Mouse (Mus musculus): ENCODE results near the gene Arl16. TPM values are rescaled to one million over a fixed set of nuclear protein-coding genes. Genes with fewer than 3 reads are reported as not detected.

Gene Arl16
- total and polyA plus RNA-seq, 3 experiments = 20.0 to 20.8 TPM; not detected in 1

- Histone ChIP-seq H3K4me3 (ENCODE audit: control insufficient read depth in 1 of 2, insufficient read depth in 1 of 2, low read depth in 2 of 2, low read length in 2 of 2) (no peak overlapping the region), H3K79me2 (ENCODE audit: control insufficient read depth, insufficient read depth, low read length, poor library complexity) (peaks cover 19% of the 10 kb centered on the region), H3K9me3 (replicated peaks; ENCODE audit: insufficient read depth, low read length) (no peaks in the 10 kb centered on the region), H3K27ac (ENCODE audit: control insufficient read depth, low read depth, low read length) (no peak overlapping the region), H3K36me3 (ENCODE audit: control insufficient read depth in 1 of 2, insufficient read depth in 2 of 2, low read length in 2 of 2) (peaks cover 0 to 11% of the 10 kb centered on the region in 2 experiments; a peak in 2 of 4 replicates), H3K27me3 (ENCODE audit: control insufficient read depth in 1 of 2, insufficient read depth in 2 of 2, low read length in 2 of 2) (no peaks in the 10 kb centered on the region), H3K9ac (ENCODE audit: control insufficient read depth, low read depth, low read length, poor library complexity, severe bottlenecking) (no peak overlapping the region), H3K4me1 (ENCODE audit: control insufficient read depth in 1 of 2, insufficient read depth in 2 of 2, low read length in 2 of 2) (peaks cover 0 to 20% of the 10 kb centered on the region in 2 experiments; a peak in 2 of 4 replicates)
- no peak for DNase-seq (ENCODE audit: low read depth, low spot score)
- TF ChIP-seq TBP (IDR thresholded peaks at IDR 0.05; ENCODE audit: low read depth, low read length) (no peak), POLR2AphosphoS5 (IDR thresholded peaks at IDR 0.05; ENCODE audit: borderline replicate concordance, low read depth, low read length) (no peak), CHD1 (IDR thresholded peaks at IDR 0.05; ENCODE audit: low read depth, low read length) (no peak), MAX (IDR thresholded peaks at IDR 0.05; ENCODE audit: low read length) (no peak), ZC3H11A (IDR thresholded peaks at IDR 0.05; ENCODE audit: low read depth, low read length) (no peak)
These were observed 26.5 kb upstream of the Arl16 start for GRCm38 (mm10) chr11:120493911-120494310.

- Histone ChIP-seq H3K4me3 (ENCODE audit: control insufficient read depth in 1 of 2, insufficient read depth in 1 of 2, low read depth in 2 of 2, low read length in 2 of 2) (no peak overlapping the region), H3K36me3 (ENCODE audit: control insufficient read depth in 1 of 2, insufficient read depth in 2 of 2, low read length in 2 of 2) (peaks cover 0 to 11% of the 10 kb centered on the region in 2 experiments; a peak in 2 of 4 replicates), H3K4me1 (ENCODE audit: control insufficient read depth in 1 of 2, insufficient read depth in 2 of 2, low read length in 2 of 2) (peaks cover 0 to 20% of the 10 kb centered on the region in 2 experiments; a peak in 2 of 4 replicates), H3K9me3 (replicated peaks; ENCODE audit: insufficient read depth, low read length) (no peaks in the 10 kb centered on the region), H3K79me2 (ENCODE audit: control insufficient read depth, insufficient read depth, low read length, poor library complexity) (peaks cover 19% of the 10 kb centered on the region), H3K27ac (ENCODE audit: control insufficient read depth, low read depth, low read length) (no peak overlapping the region), H3K27me3 (ENCODE audit: control insufficient read depth in 1 of 2, insufficient read depth in 2 of 2, low read length in 2 of 2) (no peaks in the 10 kb centered on the region), H3K9ac (ENCODE audit: control insufficient read depth, low read depth, low read length, poor library complexity, severe bottlenecking) (no peak overlapping the region)
- no peak for DNase-seq (ENCODE audit: low read depth, low spot score)
- TF ChIP-seq USF2 (IDR thresholded peaks at IDR 0.05; ENCODE audit: borderline replicate concordance in 1 of 2, insufficient read depth in 1 of 2, low read depth in 1 of 2, low read length in 2 of 2) = no peak
- TF ChIP-seq JUND (IDR thresholded peaks at IDR 0.05; ENCODE audit: low read depth, low read length) = no peak
- no peak for TF ChIP-seq MAX (IDR thresholded peaks at IDR 0.05; ENCODE audit: low read length)
- no peak for TF ChIP-seq MEF2A (IDR thresholded peaks at IDR 0.05; ENCODE audit: extremely low read depth, insufficient replicate concordance, low read depth, low read length, poor library complexity, severe bottlenecking)
- no peak for TF ChIP-seq TCF12 (IDR thresholded peaks at IDR 0.05; ENCODE audit: low read depth, low read length)
- TF ChIP-seq EP300 (IDR thresholded peaks at IDR 0.05; ENCODE audit: low read depth in 1 of 2, low read length in 2 of 2) = no peak
- TF ChIP-seq HCFC1 (IDR thresholded peaks at IDR 0.05; ENCODE audit: low read depth, low read length) = no peak
- no peak for TF ChIP-seq ETS1 (IDR thresholded peaks at IDR 0.05; ENCODE audit: low read depth, low read length)
- no peak for TF ChIP-seq MYB (IDR thresholded peaks at IDR 0.05; ENCODE audit: low read depth, low read length)
These were observed 25.9 kb upstream of the Arl16 start for GRCm38 (mm10) chr11:120493351-120493750.

- H3K27ac ChIP-seq (ENCODE audit: control insufficient read depth, low read depth, low read length) = no peak overlapping the region
- no peaks in the 10 kb centered on the region for H3K9me3 ChIP-seq (replicated peaks; ENCODE audit: insufficient read depth, low read length)
- H3K9ac ChIP-seq (ENCODE audit: control insufficient read depth, low read depth, low read length, poor library complexity, severe bottlenecking) = peak overlapping the region; percentile 87
- no peaks in the 10 kb centered on the region for H3K27me3 ChIP-seq (ENCODE audit: control insufficient read depth in 1 of 2, insufficient read depth in 2 of 2, low read length in 2 of 2)
- DNase-seq (ENCODE audit: low read depth, low spot score) = no peak
- peaks cover 19% of the 10 kb centered on the region for H3K79me2 ChIP-seq (ENCODE audit: control insufficient read depth, insufficient read depth, low read length, poor library complexity)
- TF ChIP-seq NELFE (IDR thresholded peaks at IDR 0.05; ENCODE audit: low read depth, low read length) (no peak), MAZ (IDR thresholded peaks at IDR 0.05; ENCODE audit: low read depth, low read length) (no peak), SMC3 (IDR thresholded peaks at IDR 0.05; ENCODE audit: low read depth, low read length) (no peak), KAT2A (conservative IDR thresholded peaks at IDR 0.05; ENCODE audit: low read depth, low read length) (no peak), CTCF (IDR thresholded peaks at IDR 0.05 in 2 of 3, conservative IDR thresholded peaks at IDR 0.05 in 1 of 3; ENCODE audit: control insufficient read depth in 1 of 3, insufficient read depth in 1 of 3, low read depth in 2 of 3, low read length in 3 of 3, poor library complexity in 1 of 3, severe bottlenecking in 1 of 3) (no peak), ELF1 (IDR thresholded peaks at IDR 0.05; ENCODE audit: low read depth, low read length) (no peak)
- H3K36me3 ChIP-seq (ENCODE audit: control insufficient read depth in 1 of 2, insufficient read depth in 2 of 2, low read length in 2 of 2) = peaks cover 0 to 11% of the 10 kb centered on the region in 2 experiments; a peak in 2 of 4 replicates
- peaks cover 0 to 20% of the 10 kb centered on the region in 2 experiments; a peak in 2 of 4 replicates for H3K4me1 ChIP-seq (ENCODE audit: control insufficient read depth in 1 of 2, insufficient read depth in 2 of 2, low read length in 2 of 2)
- H3K4me3 ChIP-seq (ENCODE audit: control insufficient read depth in 1 of 2, insufficient read depth in 1 of 2, low read depth in 2 of 2, low read length in 2 of 2) = peak overlapping the region; percentile 63 to 80
These were observed 25.4 kb upstream of the Arl16 start for GRCm38 (mm10) chr11:120492878-120493203.

Measured in MEL (cell line).